Mouse (Mus musculus) kidney, adult 2 months (tissue): ENCODE data around the gene Gjd2. TPM values are rescaled to one million over a fixed set of nuclear protein-coding genes. Genes with fewer than 3 reads are reported as not detected.
A peak's percentile ranks its signal among the peaks of the same experiment; 100 is the strongest.

Source experiments
- DNase-seq: peaks from one replicate; pipeline ENCODE4 v3.0.0; 2021
- H3K27ac ChIP-seq: fragments of 200-500 bp; 2 replicates; pipeline ENCODE4 v1.5.1; 2012; ENCODE audit warnings: low read depth, low read length, control low read depth, inconsistent platforms; ENCODE audit not compliant: insufficient read depth
- H3K27me3 ChIP-seq: fragments of 200-500 bp; replicated peaks from 2 replicates; pipeline ENCODE4 v1.6.1; 2012; ENCODE audit warnings: mild to moderate bottlenecking, moderate library complexity, low read length, inconsistent platforms; ENCODE audit not compliant: control insufficient read depth, insufficient read depth
- H3K36me3 ChIP-seq: fragments of 200-500 bp; 2 replicates; pipeline ENCODE4 v1.6.1; 2012; ENCODE audit warnings: mild to moderate bottlenecking, moderate library complexity, low read length, inconsistent platforms; ENCODE audit not compliant: control insufficient read depth, insufficient read depth
- H3K4me1 ChIP-seq: fragments of 200-500 bp; 2 replicates; pipeline ENCODE4 v1.6.1; 2011; ENCODE audit warnings: low read length; ENCODE audit not compliant: control insufficient read depth, insufficient read depth
- H3K4me3 ChIP-seq: fragments of 200-500 bp; 2 replicates; pipeline ENCODE4 v1.5.1; 2011; ENCODE audit warnings: mild to moderate bottlenecking, low read depth, low read length, control low read depth; ENCODE audit not compliant: insufficient read depth
- CTCF ChIP-seq: fragments of 200-500 bp; conservative IDR thresholded peaks from 2 replicates; pipeline ENCODE4 v1.5.1; 2011; ENCODE audit warnings: low read depth, mild to moderate bottlenecking, control low read depth, low read length, moderate library complexity, mixed read lengths; ENCODE audit not compliant: insufficient read depth, insufficient read length
- POLR2A ChIP-seq: fragments of 200-500 bp; IDR thresholded peaks from one replicate; pipeline ENCODE4 v1.6.1; 2011; ENCODE audit warnings: low read depth, low read length, control low read depth
- WGBS: fragments of 180-500 bp; shearing (Covaris S2); methylation state at CpG from one replicate; pipeline ENCODE4 v1.1.7; 2018; 5-methylcytosine and 5-hydroxymethylcytosine counted together
- polyA plus RNA-seq: library from polyadenylated mRNA; depleted of rRNA; stranded (reverse); fragments of >200 nt; gene quantifications from 2 replicates; pipeline ENCODE4 v1.2.3, GENCODE M21; 2012; rRNA removed

Gjd2 gene
- not detected in 2 replicates for polyA plus RNA-seq

GRCm38 (mm10) chr2:114013295-114013771 is at the start of gene Gjd2:
Gjd2 (minus strand) TSS chr2:114013619.
- DNase-seq, result no peak
- Histone ChIP-seq H3K4me3 (no peak within 1 kb of the TSS), H3K4me1 (no peaks in the 10 kb centered on the region), H3K36me3 (no peaks in the 10 kb centered on the region), H3K27ac (no peak within 1 kb of the TSS), H3K27me3 (peaks cover 3% of the 10 kb centered on the region)
- TF ChIP-seq POLR2A (no peak), CTCF (no peak)
- WGBS, result under 1% methylated on average over 60 of the region's 60 CpGs

GRCm38 (mm10) chr2:114060071-114060591 is 46.7 kb upstream of the Gjd2 start:
- WGBS, result 55% methylated on average over 6 of the region's 6 CpGs
- Histone ChIP-seq H3K27me3 (no peaks in the 10 kb centered on the region), H3K4me3 (no peak overlapping the region), H3K27ac (no peak overlapping the region), H3K4me1 (no peaks in the 10 kb centered on the region), H3K36me3 (no peaks in the 10 kb centered on the region)
- no peak for DNase-seq
- TF ChIP-seq CTCF (no peak), POLR2A (no peak)

GRCm38 (mm10) chr2:114059608-114060007 is 46.2 kb upstream of the Gjd2 start:
- Histone ChIP-seq H3K27ac (no peak overlapping the region), H3K27me3 (no peaks in the 10 kb centered on the region), H3K4me1 (no peaks in the 10 kb centered on the region), H3K36me3 (no peaks in the 10 kb centered on the region), H3K4me3 (no peak overlapping the region)
- TF ChIP-seq POLR2A, result no peak
- TF ChIP-seq CTCF, result no peak
- DNase-seq, result no peak
- 58% methylated on average over 1 of the region's 1 CpGs for WGBS

GRCm38 (mm10) chr2:114058226-114058796 is 44.9 kb upstream of the Gjd2 start:
- H3K4me3 ChIP-seq, result no peak overlapping the region

GRCm38 (mm10) chr2:114057303-114057853 is 44.0 kb upstream of the Gjd2 start:
- TF ChIP-seq CTCF (no peak), POLR2A (no peak)
- WGBS, result 19% methylated on average over 10 of the region's 10 CpGs
- no peaks in the 10 kb centered on the region for H3K4me1 ChIP-seq
- peak; percentile 75 for DNase-seq
- H3K27me3 ChIP-seq, result no peaks in the 10 kb centered on the region
- H3K4me3 ChIP-seq, result no peak overlapping the region
- H3K27ac ChIP-seq, result no peak overlapping the region
- H3K36me3 ChIP-seq, result no peaks in the 10 kb centered on the region

More at GRCm38 (mm10) chr2:114058226-114058796, 44.9 kb upstream of the Gjd2 start:
- Histone ChIP-seq H3K27me3 (no peaks in the 10 kb centered on the region), H3K36me3 (no peaks in the 10 kb centered on the region), H3K4me1 (no peaks in the 10 kb centered on the region), H3K27ac (no peak overlapping the region)
- 84% methylated on average over 10 of the region's 10 CpGs for WGBS
- no peak for TF ChIP-seq CTCF
- TF ChIP-seq POLR2A, result no peak
- DNase-seq, result peak; percentile 12

- WGBS, result 90% methylated on average over 4 of the region's 4 CpGs
- DNase-seq, result no peak
- no peaks in the 10 kb centered on the region for H3K27me3 ChIP-seq
- H3K36me3 ChIP-seq, result no peaks in the 10 kb centered on the region
- no peak overlapping the region for H3K4me3 ChIP-seq
- H3K4me1 ChIP-seq, result no peaks in the 10 kb centered on the region
- H3K27ac ChIP-seq, result no peak overlapping the region
- TF ChIP-seq POLR2A (no peak), CTCF (no peak)
These were observed 40.7 kb upstream of the Gjd2 start for GRCm38 (mm10) chr2:114054129-114054528.
